Mouse (Mus musculus): ENCODE data around the gene Sgms2.

- no peak for TF ChIP-seq CTCF (conservative IDR thresholded peaks at IDR 0.05; ENCODE audit: low read length)
- no peak for TF ChIP-seq POU5F1 (IDR thresholded peaks at IDR 0.05; ENCODE audit: borderline replicate concordance, low read length)
Observed at GRCm38 (mm10) chr3:131358205-131358604, 133.0 kb downstream of the Sgms2 start.
